Comparison of ENCODE assay signal across 13 mouse cellular contexts in the genomic region with DNA sequence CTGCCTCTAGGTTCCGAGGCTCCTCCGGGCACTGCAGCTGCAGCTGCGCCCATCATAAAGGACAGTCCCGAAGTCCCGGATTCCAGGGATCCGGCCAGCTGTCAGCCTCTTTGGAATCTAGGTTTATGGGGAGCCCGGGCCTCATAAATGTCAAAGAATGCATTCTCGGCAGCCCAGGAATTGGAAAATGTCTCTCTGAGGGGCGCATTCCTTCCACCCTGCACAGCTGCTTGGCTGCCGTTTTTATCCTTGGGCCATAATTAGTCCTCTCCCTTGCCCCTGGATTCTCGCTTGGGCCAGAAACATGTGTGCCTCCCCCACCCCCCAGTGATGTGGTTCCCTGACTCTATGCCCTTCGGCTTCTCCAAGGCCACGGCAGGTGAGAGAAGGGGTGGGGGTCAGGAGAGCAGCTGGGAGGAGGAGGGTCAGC.
DNase-seq lines count a peak whose midpoint lies in the region; ATAC-seq and TF ChIP-seq lines count a peak whose summit lies in the region.
"Had no signal": no experiment of that assay in that cellular context is flagged by ENCODE, and none has a peak within 500 bp of the region (broad histone marks: within the 10 kb centered on the region; RNA-seq: fewer than 3 reads in every experiment).

No protein-coding gene starts in this region.

- no peaks in the 10 kb centered on the region for H3K79me2 ChIP-seq in heart, adult 2 months (replicated peaks; ENCODE audit: control insufficient read depth, insufficient read depth, low read length)

- no peak for TF ChIP-seq EP300 in heart, adult 2 months (IDR thresholded peaks at IDR 0.05; ENCODE audit: insufficient read depth, low read depth, low read length)

- peak overlapping the region; percentile 44 for H3K4me2 ChIP-seq in heart, embryonic 12.5 days
- no peak overlapping the region for H3K4me2 ChIP-seq in midbrain, embryonic 13.5 days (replicated peaks)
- H3K4me2 ChIP-seq in midbrain, postnatal 0 days (ENCODE audit: low read depth, low read length, poor library complexity, severe bottlenecking) = no peak overlapping the region
- H3K4me2 ChIP-seq in kidney, postnatal 0 days (ENCODE audit: low read length) = no peak overlapping the region
- no peak overlapping the region for H3K4me2 ChIP-seq in neural tube, embryonic 13.5 days
- H3K4me2 ChIP-seq: lung, embryonic 15.5 days had no signal

- H3K4me3 ChIP-seq in heart, embryonic 12.5 days = no peak overlapping the region
- no peak overlapping the region for H3K4me3 ChIP-seq in heart, adult 2 months
- no peak overlapping the region for H3K4me3 ChIP-seq in midbrain, embryonic 13.5 days (replicated peaks)
- no peak overlapping the region for H3K4me3 ChIP-seq in midbrain, postnatal 0 days (ENCODE audit: low read depth, low read length)
- H3K4me3 ChIP-seq in kidney, postnatal 0 days (replicated peaks; ENCODE audit: low read depth, low read length) = no peak overlapping the region
- H3K4me3 ChIP-seq in neural tube, embryonic 13.5 days = no peak overlapping the region
- H3K4me3 ChIP-seq: lung, embryonic 15.5 days had no signal

- DNase-seq in heart, adult 2 months = no peak
- DNase-seq in midbrain, postnatal 0 days (ENCODE audit: low spot score) = no peak
- peak; percentile 51 for DNase-seq in kidney, postnatal 0 days (ENCODE audit: low spot score)
- DNase-seq in cerebellum, adult 9-11 months = no peak
- no peak for DNase-seq in testis, postnatal 14 days (ENCODE audit: low spot score)
- DNase-seq: cerebellum, adult 9-10 months; heart, postnatal 4 days; spleen, adult 18-20 months had no signal

- ATAC-seq in heart, embryonic 12.5 days (ENCODE audit: insufficient number of reproducible peaks, low FRiP score) = no peak
- ATAC-seq in midbrain, embryonic 13.5 days = no peak
- ATAC-seq in midbrain, postnatal 0 days (ENCODE audit: low FRiP score) = no peak
- no peak; the same call in 1 of the 2 replicates for ATAC-seq in kidney, postnatal 0 days (replicated peaks; ENCODE audit: low FRiP score, low read depth)
- ATAC-seq in neural tube, embryonic 13.5 days (ENCODE audit: low read depth) = no peak
- ATAC-seq: CD4-positive, CD25-positive, alpha-beta regulatory T cell, adult 4 months had no signal

- 43% methylated on average over 13 of the region's 13 CpGs for WGBS in heart, embryonic 12.5 days
- 52% methylated on average over 13 of the region's 13 CpGs for WGBS in heart, adult 2 months
- 52% methylated on average over 13 of the region's 13 CpGs for WGBS in midbrain, embryonic 13.5 days
- WGBS in midbrain, postnatal 0 days = 48% methylated on average over 13 of the region's 13 CpGs
- WGBS in kidney, postnatal 0 days = 29% methylated on average over 13 of the region's 13 CpGs
- 20% methylated on average over 13 of the region's 13 CpGs for WGBS in neural tube, embryonic 13.5 days

- H3K27me3 ChIP-seq in heart, embryonic 12.5 days (replicated peaks) = peaks cover 34% of the 10 kb centered on the region
- no peaks in the 10 kb centered on the region for H3K27me3 ChIP-seq in heart, adult 2 months (ENCODE audit: control insufficient read depth, insufficient read depth, low read length)
- peaks cover 17% of the 10 kb centered on the region for H3K27me3 ChIP-seq in midbrain, embryonic 13.5 days
- H3K27me3 ChIP-seq in midbrain, postnatal 0 days (ENCODE audit: insufficient read depth, low read length) = 0 out of 2 replicates have a peak, but pooled peaks cover 4% of the 10 kb centered on the region
- no peaks in the 10 kb centered on the region for H3K27me3 ChIP-seq in kidney, postnatal 0 days (ENCODE audit: insufficient read depth, low read length)
- H3K27me3 ChIP-seq in neural tube, embryonic 13.5 days = peaks cover 40% of the 10 kb centered on the region
- H3K27me3 ChIP-seq: lung, embryonic 15.5 days had no signal

- H3K9me3 ChIP-seq in heart, embryonic 12.5 days (replicated peaks) = no peaks in the 10 kb centered on the region
- H3K9me3 ChIP-seq in midbrain, embryonic 13.5 days = no peaks in the 10 kb centered on the region
- H3K9me3 ChIP-seq in midbrain, postnatal 0 days (ENCODE audit: low read length) = no peaks in the 10 kb centered on the region
- H3K9me3 ChIP-seq in kidney, postnatal 0 days (replicated peaks; ENCODE audit: low read length) = no peaks in the 10 kb centered on the region
- no peaks in the 10 kb centered on the region for H3K9me3 ChIP-seq in neural tube, embryonic 13.5 days
- H3K9me3 ChIP-seq: lung, embryonic 15.5 days had no signal

- no peaks in the 10 kb centered on the region for H3K36me3 ChIP-seq in heart, embryonic 12.5 days
- no peaks in the 10 kb centered on the region for H3K36me3 ChIP-seq in heart, adult 2 months (ENCODE audit: control insufficient read depth, insufficient read depth, low read length)
- H3K36me3 ChIP-seq in midbrain, embryonic 13.5 days = no peaks in the 10 kb centered on the region
- no peaks in the 10 kb centered on the region for H3K36me3 ChIP-seq in midbrain, postnatal 0 days (ENCODE audit: insufficient read depth, low read length)
- H3K36me3 ChIP-seq in kidney, postnatal 0 days (ENCODE audit: insufficient read depth, low read length) = no peaks in the 10 kb centered on the region
- no peaks in the 10 kb centered on the region for H3K36me3 ChIP-seq in neural tube, embryonic 13.5 days
- H3K36me3 ChIP-seq: lung, embryonic 15.5 days had no signal

- H3K4me1 ChIP-seq in heart, embryonic 12.5 days (replicated peaks) = peaks cover 23% of the 10 kb centered on the region
- H3K4me1 ChIP-seq in heart, adult 2 months (ENCODE audit: control insufficient read depth, insufficient read depth, low read length) = no peaks in the 10 kb centered on the region
- peaks cover 74% of the 10 kb centered on the region for H3K4me1 ChIP-seq in midbrain, embryonic 13.5 days (replicated peaks)
- H3K4me1 ChIP-seq in midbrain, postnatal 0 days (ENCODE audit: insufficient read depth, low read length) = no peaks in the 10 kb centered on the region; the same call in 1 of the 2 replicates
- 0 out of 2 replicates have a peak, but pooled peaks cover 6% of the 10 kb centered on the region for H3K4me1 ChIP-seq in kidney, postnatal 0 days (replicated peaks; ENCODE audit: insufficient read depth, low read length)
- peaks cover 62% of the 10 kb centered on the region for H3K4me1 ChIP-seq in neural tube, embryonic 13.5 days (replicated peaks)
- H3K4me1 ChIP-seq: lung, embryonic 15.5 days had no signal

- H3K9ac ChIP-seq in heart, embryonic 12.5 days = no peak overlapping the region
- no peak overlapping the region for H3K9ac ChIP-seq in heart, adult 2 months (ENCODE audit: low read depth, low read length)
- no peak overlapping the region for H3K9ac ChIP-seq in midbrain, embryonic 13.5 days (replicated peaks)
- no peak overlapping the region for H3K9ac ChIP-seq in midbrain, postnatal 0 days (replicated peaks; ENCODE audit: low read length, poor library complexity, severe bottlenecking)
- H3K9ac ChIP-seq in kidney, postnatal 0 days (ENCODE audit: low read depth, low read length) = no peak overlapping the region
- no peak overlapping the region for H3K9ac ChIP-seq in neural tube, embryonic 13.5 days
- H3K9ac ChIP-seq: lung, embryonic 15.5 days had no signal

- intact Hi-C loops in heart, adult 2 months (cut with DNase I) = no loop called here

- no peak overlapping the region for H3K27ac ChIP-seq in heart, embryonic 12.5 days (ENCODE audit: poor library complexity, severe bottlenecking)
- H3K27ac ChIP-seq in heart, adult 2 months = no peak overlapping the region
- peak overlapping the region; percentile 37; the same call in 1 of the 2 replicates for H3K27ac ChIP-seq in midbrain, embryonic 13.5 days
- H3K27ac ChIP-seq in midbrain, postnatal 0 days (ENCODE audit: low read depth, low read length) = no peak overlapping the region
- no peak overlapping the region for H3K27ac ChIP-seq in kidney, postnatal 0 days
- H3K27ac ChIP-seq in neural tube, embryonic 13.5 days (replicated peaks) = peak overlapping the region; percentile 0; the same call in 1 of the 2 replicates
- H3K27ac ChIP-seq: lung, embryonic 15.5 days had no signal

- TF ChIP-seq CTCF in heart, adult 2 months (IDR thresholded peaks at IDR 0.05) = no peak
- TF ChIP-seq CTCF in midbrain, postnatal 0 days (IDR thresholded peaks at IDR 0.05) = no peak
- no peak for TF ChIP-seq CTCF in kidney, postnatal 0 days (IDR thresholded peaks at IDR 0.05; ENCODE audit: low read depth)

- no peak for TF ChIP-seq POLR2A in heart, adult 2 months (IDR thresholded peaks at IDR 0.05; ENCODE audit: insufficient read depth, low read depth, low read length)

Comparison
In these comparisons a context has a peak if more than half of its experiments do, and no peak if none do; other contexts are left out.
1. H3K27ac ChIP-seq: peak in midbrain, embryonic 13.5 days (single experiment) and neural tube, embryonic 13.5 days (single experiment); none in heart, embryonic 12.5 days (single experiment), heart, adult 2 months (single experiment), midbrain, postnatal 0 days (single experiment) and kidney, postnatal 0 days (single experiment).